Mouse (Mus musculus): ENCODE measurements around the gene Ago3. TPM values are rescaled to one million over a fixed set of nuclear protein-coding genes. Genes with fewer than 3 reads are reported as not detected.
A peak's percentile ranks its signal among the peaks of the same experiment; 100 is the strongest.

The Ago3 gene
- polyA plus RNA-seq, 1 experiment from 2014 or later = 22.5 TPM

DNA sequence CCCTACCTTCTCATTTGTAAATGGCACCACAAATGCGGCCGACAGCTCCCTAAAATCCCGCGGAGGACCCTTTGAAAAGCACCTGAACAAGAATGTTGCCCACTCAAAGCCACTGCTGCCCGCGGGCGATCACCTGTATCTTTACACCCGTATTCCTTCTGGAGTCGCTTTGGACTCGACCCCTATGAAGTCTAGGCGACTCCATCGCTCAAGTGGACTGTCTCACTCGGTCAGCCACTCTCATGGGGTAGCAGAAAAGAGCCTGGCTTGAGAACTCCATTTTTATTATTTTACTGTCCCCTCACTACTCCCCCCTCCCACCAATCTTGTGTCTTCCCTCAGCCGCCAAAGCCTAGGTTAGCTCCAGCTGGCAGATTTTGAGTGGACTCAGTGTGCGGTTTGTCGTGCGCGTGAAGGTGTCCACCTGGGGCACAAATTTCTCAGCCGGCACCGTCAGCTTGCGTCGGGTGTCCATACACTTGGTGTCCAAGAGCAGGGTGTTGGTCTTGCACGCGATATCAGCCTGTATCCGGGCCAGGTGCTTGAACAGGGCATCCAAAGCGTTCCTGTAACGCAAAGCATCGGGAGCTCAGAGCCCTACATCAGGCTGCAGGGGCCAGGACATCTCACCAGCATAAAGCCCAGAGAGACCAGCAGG lies 107.4 kb downstream of the Ago3 start:
- peak overlapping the region; percentile 40; the same call in 1 of the 2 replicates for H3K9ac ChIP-seq
- H3K4me1 ChIP-seq = peaks cover 38% of the 10 kb centered on the region
- peaks cover 18% of the 10 kb centered on the region; the same call in 1 of the 2 replicates for H3K27me3 ChIP-seq
- peak overlapping the region; percentile 84 for H3K4me2 ChIP-seq (replicated peaks)
- peak overlapping the region; percentile 75 for H3K4me3 ChIP-seq
- WGBS = 51% methylated on average over 28 of the region's 28 CpGs
- H3K9me3 ChIP-seq = no peaks in the 10 kb centered on the region
- H3K36me3 ChIP-seq = peaks cover 26% of the 10 kb centered on the region
- no peak overlapping the region for H3K27ac ChIP-seq
- ATAC-seq (ENCODE audit: low FRiP score, low read depth) = no peak; the same call in 1 of the 2 replicates

DNA sequence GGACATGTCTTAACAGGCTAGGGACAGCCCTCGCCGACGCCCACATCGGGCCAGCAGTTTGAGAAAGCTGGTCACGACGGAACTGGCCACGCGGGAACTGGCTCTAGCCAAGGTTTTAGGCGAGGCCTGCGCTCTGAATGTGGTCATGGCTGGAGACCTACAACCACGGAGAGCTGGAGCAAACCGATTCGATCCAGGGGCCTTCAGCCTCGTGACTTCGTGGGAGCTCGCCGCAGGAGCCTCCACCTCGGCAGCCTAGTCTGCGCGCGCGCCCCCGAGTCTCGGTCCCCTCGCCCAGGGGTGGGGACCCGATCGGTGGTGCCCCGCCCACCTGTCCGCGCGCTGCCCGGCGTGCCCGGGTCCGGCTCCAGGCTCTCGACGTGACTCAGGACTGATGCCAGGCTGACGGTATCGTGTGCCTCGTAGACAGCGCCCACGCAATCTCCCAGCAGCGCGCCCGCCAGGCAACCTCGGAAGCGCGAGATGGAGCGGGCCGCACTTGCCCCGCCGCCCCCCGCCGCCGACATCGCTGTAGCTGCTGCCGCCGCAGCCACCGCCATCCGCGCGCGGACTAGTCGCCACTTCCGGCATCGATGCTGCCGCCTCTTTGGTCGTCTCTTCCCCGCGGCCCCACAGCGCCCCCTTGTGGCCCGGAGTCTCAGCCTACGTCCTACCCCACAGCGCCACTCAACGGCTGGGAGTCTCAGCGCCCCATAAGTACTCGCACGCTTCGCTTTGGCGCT lies 108.1 kb downstream of the Ago3 start, which contains the start of gene Adprhl2:
TSS of gene Adprhl2 (minus strand) at position 593 of the 743 bp plus-strand sequence.
- no peaks in the 10 kb centered on the region for H3K9me3 ChIP-seq
- H3K36me3 ChIP-seq = peaks cover 33% of the 10 kb centered on the region
- peak within 1 kb of the TSS; percentile 88 for H3K9ac ChIP-seq
- peak within 1 kb of the TSS; percentile 75 for H3K4me3 ChIP-seq
- H3K4me2 ChIP-seq (replicated peaks) = peak within 1 kb of the TSS; percentile 84
- WGBS = under 1% methylated on average over 80 of the region's 80 CpGs
- ATAC-seq (ENCODE audit: low FRiP score, low read depth) = peak; percentile 74
- H3K27me3 ChIP-seq = peaks cover 18% of the 10 kb centered on the region; the same call in 1 of the 2 replicates
- H3K4me1 ChIP-seq = peaks cover 38% of the 10 kb centered on the region
- H3K27ac ChIP-seq = peak within 1 kb of the TSS; percentile 78

DNA sequence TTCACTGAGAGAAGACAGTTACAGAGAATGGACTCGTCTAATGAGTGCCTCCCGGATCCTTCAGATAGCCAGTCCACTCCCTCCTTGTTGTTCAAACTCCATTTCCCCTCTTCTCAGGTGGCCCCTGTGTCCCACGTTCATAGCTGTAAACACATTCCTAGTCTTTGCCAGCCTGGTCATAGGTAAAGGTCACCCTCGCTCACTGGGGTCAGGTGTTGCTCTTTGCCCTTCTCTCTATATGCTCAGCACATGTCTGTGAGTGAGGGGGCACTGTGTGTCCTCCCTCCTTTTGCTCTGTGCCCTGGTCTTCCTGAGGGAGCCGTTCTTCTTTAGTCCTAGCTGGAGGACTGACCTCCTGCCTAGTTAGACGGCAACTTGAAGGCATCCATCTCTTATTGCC lies 109.5 kb downstream of the Ago3 start:
- Histone ChIP-seq H3K36me3 (peaks cover 47% of the 10 kb centered on the region), H3K9ac (no peak overlapping the region), H3K4me1 (peaks cover 31% of the 10 kb centered on the region), H3K27me3 (peaks cover 16% of the 10 kb centered on the region; the same call in 1 of the 2 replicates), H3K9me3 (no peaks in the 10 kb centered on the region), H3K27ac (no peak overlapping the region), H3K4me2 (replicated peaks) (peak overlapping the region; percentile 84; the same call in 1 of the 2 replicates), H3K4me3 (0 out of 2 replicates have a peak overlapping the region, but pooled peaks have one; percentile 75)
- no peak for ATAC-seq (ENCODE audit: low FRiP score, low read depth)
- 89% methylated on average over 6 of the region's 6 CpGs for WGBS

DNA sequence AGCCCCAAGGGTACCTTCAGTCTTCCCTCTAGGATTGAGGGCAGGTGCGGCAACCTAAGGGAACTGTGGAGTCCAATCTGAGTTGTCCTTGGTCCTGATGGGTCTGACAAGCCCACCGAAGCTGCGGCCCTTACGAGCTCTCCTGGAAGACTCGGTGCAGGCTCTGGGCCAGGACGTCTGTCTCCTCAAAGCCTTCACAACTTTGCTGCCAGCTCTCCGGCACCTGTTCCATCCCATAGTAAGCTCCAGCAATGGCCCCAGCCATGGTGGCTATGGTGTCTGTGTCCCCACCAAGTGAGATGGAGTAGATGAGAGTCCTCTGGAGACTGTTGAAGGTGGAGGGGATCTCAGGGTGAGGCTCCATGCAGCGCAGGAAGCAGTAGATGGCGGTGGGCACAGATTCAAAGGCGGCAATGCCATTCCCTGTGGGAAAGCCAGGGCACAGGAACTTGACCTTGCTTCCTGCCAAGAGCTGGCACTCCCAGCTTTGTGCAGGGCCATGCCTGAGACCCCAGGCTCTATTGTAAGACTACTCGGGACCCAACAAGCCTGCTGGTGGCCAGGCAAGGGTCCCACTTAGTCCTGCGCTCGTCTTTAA lies 112.8 kb downstream of the Ago3 start:
- Histone ChIP-seq H3K9ac (no peak overlapping the region), H3K4me2 (replicated peaks) (no peak overlapping the region), H3K36me3 (peaks cover 49% of the 10 kb centered on the region), H3K27ac (no peak overlapping the region), H3K4me3 (no peak overlapping the region), H3K4me1 (peaks cover 43% of the 10 kb centered on the region), H3K9me3 (no peaks in the 10 kb centered on the region), H3K27me3 (no peaks in the 10 kb centered on the region)
- 89% methylated on average over 13 of the region's 13 CpGs for WGBS
- ATAC-seq (ENCODE audit: low FRiP score, low read depth) = no peak

DNA sequence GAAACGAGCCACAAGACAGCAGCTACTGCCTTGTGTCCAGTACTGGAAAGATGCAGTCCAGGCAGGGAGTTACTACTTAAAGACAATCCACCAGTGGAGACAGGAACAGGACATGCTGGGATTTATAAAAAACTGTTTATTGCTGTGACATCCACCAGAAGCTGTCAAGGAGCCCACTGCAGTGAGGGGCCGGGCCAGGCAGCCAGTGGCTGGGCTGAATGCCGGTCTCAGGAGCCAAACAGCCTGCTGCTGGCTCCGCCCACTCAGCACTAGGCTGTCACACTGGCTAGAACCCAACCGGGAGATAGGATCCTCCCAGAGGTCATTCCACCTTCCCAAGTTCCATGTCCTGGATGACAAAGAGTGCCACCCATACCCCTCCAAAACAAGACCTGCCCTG lies 113.4 kb downstream of the Ago3 start:
- ATAC-seq (ENCODE audit: low FRiP score, low read depth) = no peak
- peaks cover 49% of the 10 kb centered on the region for H3K36me3 ChIP-seq
- no peak overlapping the region for H3K4me3 ChIP-seq
- WGBS = 50% methylated on average over 5 of the region's 5 CpGs
- no peak overlapping the region for H3K9ac ChIP-seq
- H3K27me3 ChIP-seq = no peaks in the 10 kb centered on the region
- H3K9me3 ChIP-seq = no peaks in the 10 kb centered on the region
- H3K4me1 ChIP-seq = peaks cover 43% of the 10 kb centered on the region
- H3K27ac ChIP-seq = no peak overlapping the region
- no peak overlapping the region for H3K4me2 ChIP-seq (replicated peaks)

DNA sequence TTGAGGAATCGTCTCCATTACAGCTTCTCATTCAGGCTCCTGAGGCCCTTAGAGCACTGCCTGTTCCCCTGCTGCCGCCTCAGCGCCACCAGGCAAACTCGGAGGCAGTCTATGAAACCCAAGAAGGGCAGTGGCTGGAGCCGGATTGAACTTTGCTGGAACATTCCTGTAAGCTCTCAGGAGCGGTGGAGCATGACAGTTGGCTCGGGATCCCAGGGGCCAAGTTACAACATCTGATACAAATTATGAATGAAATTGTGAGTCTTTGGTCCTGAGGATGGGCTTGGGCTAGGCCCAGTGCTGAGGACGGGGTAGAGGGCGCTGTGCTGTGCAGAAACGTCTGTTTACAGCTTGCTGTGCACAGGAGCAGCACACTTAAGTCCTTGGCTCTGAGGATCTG lies 115.0 kb downstream of the Ago3 start:
- Histone ChIP-seq H3K9ac (no peak overlapping the region; the same call in 1 of the 2 replicates), H3K36me3 (peaks cover 52% of the 10 kb centered on the region), H3K4me3 (no peak overlapping the region), H3K4me1 (peaks cover 38% of the 10 kb centered on the region), H3K27me3 (no peaks in the 10 kb centered on the region), H3K27ac (peak overlapping the region; percentile 74), H3K4me2 (replicated peaks) (peak overlapping the region; percentile 9; the same call in 1 of the 2 replicates), H3K9me3 (no peaks in the 10 kb centered on the region)
- 36% methylated on average over 10 of the region's 10 CpGs for WGBS
- ATAC-seq (ENCODE audit: low FRiP score, low read depth) = no peak

DNA sequence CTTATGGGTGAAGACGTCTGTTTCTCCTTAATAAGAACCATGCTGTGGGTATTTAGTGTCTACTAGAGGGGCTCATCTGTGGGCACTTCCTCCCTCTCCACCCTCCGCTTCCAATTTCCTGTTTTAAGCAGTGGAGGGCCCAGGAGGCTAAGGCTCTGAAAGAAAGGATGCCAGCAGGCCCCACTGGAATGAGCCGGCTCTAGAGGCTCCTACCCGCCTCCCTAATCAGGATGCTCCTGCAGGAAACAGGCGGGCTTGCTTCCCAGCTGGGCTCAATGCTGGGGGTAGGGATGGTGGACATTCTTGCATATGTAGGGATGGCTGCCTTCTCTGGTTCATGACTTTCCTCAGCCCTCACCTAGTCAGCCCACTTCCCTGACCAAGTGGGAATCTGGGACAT lies 116.2 kb downstream of the Ago3 start:
- H3K4me1 ChIP-seq = peaks cover 43% of the 10 kb centered on the region
- no peak overlapping the region for H3K4me3 ChIP-seq
- ATAC-seq (ENCODE audit: low FRiP score, low read depth) = no peak
- H3K27ac ChIP-seq = peak overlapping the region; percentile 65
- peaks cover 40% of the 10 kb centered on the region for H3K36me3 ChIP-seq
- H3K27me3 ChIP-seq = no peaks in the 10 kb centered on the region
- 25% methylated on average over 5 of the region's 5 CpGs for WGBS
- H3K4me2 ChIP-seq (replicated peaks) = no peak overlapping the region
- no peaks in the 10 kb centered on the region for H3K9me3 ChIP-seq
- 0 out of 2 replicates have a peak overlapping the region, but pooled peaks have one; percentile 5 for H3K9ac ChIP-seq

DNA sequence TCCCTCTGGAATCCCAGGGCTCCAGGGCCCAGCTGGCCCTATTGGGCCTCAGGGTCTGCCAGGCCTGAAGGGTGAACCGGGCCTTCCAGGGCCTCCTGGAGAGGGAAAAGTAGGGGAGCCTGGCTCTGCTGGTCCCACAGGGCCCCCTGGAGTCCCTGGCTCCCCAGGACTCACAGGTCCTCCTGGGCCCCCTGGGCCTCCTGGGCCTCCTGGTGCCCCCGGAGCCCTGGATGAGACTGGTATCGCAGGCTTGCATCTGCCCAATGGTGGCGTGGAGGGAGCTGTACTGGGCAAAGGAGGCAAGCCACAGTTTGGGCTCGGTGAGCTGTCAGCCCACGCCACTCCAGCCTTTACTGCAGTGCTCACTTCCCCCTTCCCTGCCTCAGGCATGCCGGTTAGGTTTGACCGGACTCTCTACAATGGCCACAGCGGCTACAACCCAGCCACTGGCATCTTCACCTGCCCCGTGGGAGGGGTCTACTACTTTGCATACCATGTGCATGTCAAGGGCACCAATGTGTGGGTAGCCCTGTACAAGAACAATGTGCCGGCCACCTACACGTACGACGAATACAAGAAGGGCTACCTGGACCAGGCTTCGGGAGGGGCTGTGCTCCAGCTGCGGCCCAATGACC lies 117.7 kb downstream of the Ago3 start:
- WGBS = 94% methylated on average over 16 of the region's 16 CpGs
- 0 out of 2 replicates have a peak overlapping the region, but pooled peaks have one; percentile 13 for H3K9ac ChIP-seq
- no peaks in the 10 kb centered on the region for H3K9me3 ChIP-seq
- peaks cover 43% of the 10 kb centered on the region for H3K4me1 ChIP-seq
- H3K36me3 ChIP-seq = peaks cover 25% of the 10 kb centered on the region
- H3K27ac ChIP-seq = no peak overlapping the region; the same call in 1 of the 2 replicates
- H3K4me3 ChIP-seq = no peak overlapping the region
- ATAC-seq (ENCODE audit: low FRiP score, low read depth) = no peak
- no peak overlapping the region for H3K4me2 ChIP-seq (replicated peaks)
- no peaks in the 10 kb centered on the region for H3K27me3 ChIP-seq

DNA sequence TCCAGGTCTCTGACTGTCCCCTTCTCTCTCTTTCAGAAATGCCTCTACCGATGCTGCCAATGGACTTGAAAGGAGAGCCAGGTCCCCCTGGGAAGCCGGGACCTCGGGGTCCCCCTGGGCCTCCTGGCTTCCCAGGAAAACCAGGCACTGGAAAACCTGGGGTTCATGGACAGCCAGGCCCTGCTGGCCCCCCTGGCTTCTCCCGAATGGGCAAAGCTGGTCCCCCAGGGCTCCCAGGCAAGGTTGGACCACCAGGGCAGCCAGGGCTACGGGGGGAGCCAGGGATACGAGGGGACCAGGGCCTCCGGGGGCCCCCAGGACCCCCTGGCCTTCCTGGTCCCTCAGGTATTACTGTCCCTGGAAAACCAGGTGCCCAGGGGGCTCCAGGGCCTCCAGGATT lies 119.0 kb downstream of the Ago3 start:
- H3K27ac ChIP-seq = no peak overlapping the region
- H3K4me3 ChIP-seq = no peak overlapping the region
- no peak overlapping the region for H3K4me2 ChIP-seq (replicated peaks)
- H3K36me3 ChIP-seq = peaks cover 12% of the 10 kb centered on the region
- ATAC-seq (ENCODE audit: low FRiP score, low read depth) = no peak
- H3K9ac ChIP-seq = no peak overlapping the region
- peaks cover 40% of the 10 kb centered on the region for H3K4me1 ChIP-seq
- no peaks in the 10 kb centered on the region for H3K27me3 ChIP-seq
- 73% methylated on average over 7 of the region's 7 CpGs for WGBS
- 0 out of 2 replicates have a peak, but pooled peaks cover 7% of the 10 kb centered on the region for H3K9me3 ChIP-seq

DNA sequence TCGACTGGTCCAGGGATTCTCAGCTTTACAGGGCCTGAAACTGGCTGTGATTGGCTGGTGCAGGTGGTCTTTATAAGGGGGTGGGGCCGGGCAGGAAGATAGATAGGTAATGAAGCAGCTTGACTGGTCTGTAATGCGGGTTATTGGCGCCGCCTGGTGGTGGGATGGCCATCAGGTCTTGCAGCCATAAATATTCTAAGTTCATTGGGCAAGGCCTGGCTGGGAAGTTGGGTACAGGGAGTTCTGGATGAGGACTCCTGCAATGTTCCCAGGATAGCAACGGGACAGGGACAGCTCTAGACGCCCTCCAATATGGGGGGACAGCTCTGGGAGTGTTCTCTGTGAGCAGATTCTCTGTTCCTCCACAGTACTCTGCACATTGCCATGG lies 119.4 kb downstream of the Ago3 start:
- WGBS = 0% methylated on average over 7 of the region's 7 CpGs
- peak; percentile 73 for ATAC-seq (ENCODE audit: low FRiP score, low read depth)
- no peaks in the 10 kb centered on the region for H3K27me3 ChIP-seq
- H3K4me3 ChIP-seq = peak overlapping the region; percentile 24
- H3K36me3 ChIP-seq = peaks cover 8% of the 10 kb centered on the region; the same call in 1 of the 2 replicates
- 0 out of 2 replicates have a peak, but pooled peaks cover 7% of the 10 kb centered on the region for H3K9me3 ChIP-seq
- peaks cover 39% of the 10 kb centered on the region for H3K4me1 ChIP-seq
- H3K9ac ChIP-seq = no peak overlapping the region
- H3K27ac ChIP-seq = no peak overlapping the region
- peak overlapping the region; percentile 58 for H3K4me2 ChIP-seq (replicated peaks)

DNA sequence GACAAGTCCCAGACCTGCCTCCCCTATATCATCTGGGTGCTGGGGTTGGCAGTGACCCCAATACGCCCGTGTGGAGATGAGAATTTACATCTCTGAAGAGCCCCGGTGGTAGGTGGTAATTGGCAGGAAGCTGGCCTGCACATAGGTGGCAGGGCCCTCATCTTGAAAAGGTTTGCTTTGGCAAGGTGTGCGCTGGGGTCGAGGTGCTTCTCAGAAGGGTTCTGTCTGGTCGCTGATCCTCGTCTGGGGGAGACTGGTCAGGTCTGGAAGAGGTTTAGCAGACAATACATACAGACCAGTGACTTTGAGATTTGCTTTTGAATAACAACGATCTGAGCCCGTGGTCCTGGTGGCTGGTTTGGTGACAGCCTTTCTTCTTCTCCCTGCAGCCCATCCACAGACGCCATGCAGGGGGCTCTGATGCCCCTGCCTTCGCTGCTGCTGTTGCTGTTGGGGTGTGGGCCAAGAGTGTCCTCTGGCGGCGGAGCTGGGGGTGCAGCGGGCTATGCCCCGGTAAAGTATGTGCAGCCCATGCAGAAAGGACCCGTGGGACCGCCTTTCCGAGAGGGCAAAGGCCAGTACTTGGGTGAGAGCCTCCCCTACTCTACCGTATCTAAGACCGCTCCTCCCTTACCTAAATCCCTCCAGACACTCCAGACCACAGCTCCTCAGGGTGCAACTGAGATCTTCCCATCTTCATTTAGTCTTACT lies 120.0 kb downstream of the Ago3 start:
- 13% methylated on average over 20 of the region's 20 CpGs for WGBS
- Histone ChIP-seq H3K27ac (no peak overlapping the region), H3K4me3 (peak overlapping the region; percentile 24), H3K9me3 (0 out of 2 replicates have a peak, but pooled peaks cover 7% of the 10 kb centered on the region), H3K27me3 (no peaks in the 10 kb centered on the region), H3K36me3 (0 out of 2 replicates have a peak, but pooled peaks cover 5% of the 10 kb centered on the region), H3K9ac (peak overlapping the region; percentile 35; the same call in 1 of the 2 replicates), H3K4me1 (peaks cover 33% of the 10 kb centered on the region), H3K4me2 (replicated peaks) (peak overlapping the region; percentile 58)
- ATAC-seq (ENCODE audit: low FRiP score, low read depth) = peak; percentile 24

Measured in limb, embryonic 13.5 days (tissue).